Mouse (Mus musculus): ENCODE data around the gene Rxra. TPM values are rescaled to one million over a fixed set of nuclear protein-coding genes. Genes with fewer than 3 reads are reported as not detected.

Gene Rxra
- polyA plus RNA-seq, 1 experiment from 2014 or later, result 4.4 TPM

DNA sequence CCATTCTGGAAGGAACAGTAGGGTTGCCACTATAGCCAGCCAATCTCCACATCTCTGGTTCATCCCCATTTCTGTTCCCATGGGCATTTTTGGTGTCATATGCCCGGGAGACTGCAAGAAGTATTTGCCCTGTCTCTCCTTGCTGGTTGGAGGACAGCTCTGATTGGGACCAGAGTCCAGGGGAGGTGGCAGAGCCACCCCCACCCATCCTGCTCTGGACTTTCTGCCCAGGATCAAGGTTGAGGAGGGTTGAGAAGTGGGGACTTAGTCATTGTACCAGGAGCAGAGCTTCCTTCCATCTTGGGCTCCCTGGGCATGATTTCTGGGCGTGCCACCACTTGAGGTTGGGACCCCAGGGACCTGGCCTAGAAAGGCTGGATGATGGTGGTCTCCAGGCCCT lies 10.1 kb downstream of the Rxra start:
- H3K36me3 ChIP-seq, result no peaks in the 10 kb centered on the region
- H3K27me3 ChIP-seq, result no peaks in the 10 kb centered on the region
- no peak overlapping the region for H3K27ac ChIP-seq
- ATAC-seq, result no peak
- H3K9ac ChIP-seq (replicated peaks), result no peak overlapping the region
- H3K4me1 ChIP-seq (replicated peaks), result peaks cover 43% of the 10 kb centered on the region
- H3K4me3 ChIP-seq (replicated peaks), result no peak overlapping the region
- 92% methylated on average over 2 of the region's 2 CpGs for WGBS
- no peak overlapping the region for H3K4me2 ChIP-seq (replicated peaks)
- H3K9me3 ChIP-seq, result no peaks in the 10 kb centered on the region

DNA sequence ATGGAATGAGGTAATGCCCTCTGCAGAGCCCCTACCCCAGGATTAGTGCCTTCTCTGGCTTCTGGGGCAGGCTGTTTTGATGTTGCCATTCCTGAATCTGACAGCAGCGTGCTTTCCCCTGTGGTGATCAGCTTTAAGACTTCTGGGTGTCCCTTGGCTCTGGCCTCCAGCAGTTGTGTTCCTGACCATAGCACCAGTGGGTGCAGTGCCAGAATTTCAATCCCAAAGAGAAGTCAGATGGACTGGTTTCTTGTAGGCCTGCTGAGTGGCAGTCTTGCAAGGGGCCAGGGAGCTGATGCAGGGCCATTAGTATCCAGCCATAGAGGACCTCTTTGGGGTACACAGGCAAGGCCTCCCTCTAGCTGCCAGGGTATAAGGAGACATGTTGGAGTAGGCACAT lies 10.8 kb downstream of the Rxra start:
- Histone ChIP-seq H3K36me3 (no peaks in the 10 kb centered on the region), H3K27me3 (no peaks in the 10 kb centered on the region), H3K9me3 (no peaks in the 10 kb centered on the region), H3K4me1 (replicated peaks) (peaks cover 36% of the 10 kb centered on the region), H3K9ac (replicated peaks) (no peak overlapping the region), H3K4me2 (replicated peaks) (no peak overlapping the region), H3K27ac (no peak overlapping the region), H3K4me3 (replicated peaks) (no peak overlapping the region)
- WGBS, result 69% methylated on average over 1 of the region's 1 CpGs
- no peak for ATAC-seq

DNA sequence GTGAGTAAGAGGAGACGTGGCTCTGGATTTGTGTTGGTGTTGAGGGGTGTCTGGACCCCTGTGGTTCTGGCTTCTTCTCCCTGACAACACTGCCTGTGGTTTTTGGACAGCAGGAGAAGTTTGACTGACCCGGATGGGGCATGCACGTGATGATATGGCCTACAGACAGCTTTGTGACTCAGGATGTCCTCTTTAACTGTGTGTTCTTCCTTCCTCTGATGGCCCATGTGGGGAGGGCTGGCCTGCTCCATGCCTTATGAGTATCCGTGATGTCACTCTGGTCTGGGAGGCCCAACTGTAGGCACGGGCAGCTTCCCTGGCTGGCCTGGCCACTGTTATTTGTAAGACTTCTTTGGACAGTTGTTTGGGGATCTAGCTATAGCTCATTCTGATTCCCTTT lies 11.7 kb downstream of the Rxra start:
- H3K9ac ChIP-seq (replicated peaks), result no peak overlapping the region
- H3K4me3 ChIP-seq (replicated peaks), result no peak overlapping the region
- no peaks in the 10 kb centered on the region for H3K27me3 ChIP-seq
- 84% methylated on average over 5 of the region's 5 CpGs for WGBS
- H3K36me3 ChIP-seq, result no peaks in the 10 kb centered on the region
- H3K27ac ChIP-seq, result no peak overlapping the region
- peaks cover 35% of the 10 kb centered on the region for H3K4me1 ChIP-seq (replicated peaks)
- no peak for ATAC-seq
- H3K4me2 ChIP-seq (replicated peaks), result no peak overlapping the region
- no peaks in the 10 kb centered on the region for H3K9me3 ChIP-seq

DNA sequence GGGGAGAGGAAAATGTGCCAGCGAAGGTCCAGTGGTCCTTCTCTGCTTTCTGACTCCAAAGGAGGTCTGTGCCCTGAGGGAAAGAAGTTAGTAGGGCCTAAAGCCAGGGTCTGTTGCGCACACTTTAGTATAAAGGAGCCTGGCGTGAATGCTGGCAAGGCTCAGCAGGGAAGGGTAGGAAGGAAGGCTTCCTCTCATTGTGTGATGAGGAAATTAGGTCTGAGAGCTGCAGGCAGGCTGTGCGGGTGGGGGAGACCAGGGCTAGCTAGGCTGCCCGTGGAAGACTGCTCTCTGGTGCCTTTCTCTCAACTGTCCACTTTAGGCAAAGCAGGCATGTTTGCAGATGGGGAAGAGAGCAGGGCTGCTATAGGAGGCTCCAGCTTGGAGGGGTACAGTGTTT lies 14.5 kb downstream of the Rxra start:
- Histone ChIP-seq H3K27me3 (no peaks in the 10 kb centered on the region), H3K36me3 (no peaks in the 10 kb centered on the region), H3K4me3 (replicated peaks) (no peak overlapping the region), H3K4me2 (replicated peaks) (no peak overlapping the region), H3K4me1 (replicated peaks) (peaks cover 20% of the 10 kb centered on the region), H3K9me3 (no peaks in the 10 kb centered on the region), H3K9ac (replicated peaks) (no peak overlapping the region), H3K27ac (no peak overlapping the region)
- no peak for ATAC-seq
- WGBS, result 23% methylated on average over 5 of the region's 5 CpGs

DNA sequence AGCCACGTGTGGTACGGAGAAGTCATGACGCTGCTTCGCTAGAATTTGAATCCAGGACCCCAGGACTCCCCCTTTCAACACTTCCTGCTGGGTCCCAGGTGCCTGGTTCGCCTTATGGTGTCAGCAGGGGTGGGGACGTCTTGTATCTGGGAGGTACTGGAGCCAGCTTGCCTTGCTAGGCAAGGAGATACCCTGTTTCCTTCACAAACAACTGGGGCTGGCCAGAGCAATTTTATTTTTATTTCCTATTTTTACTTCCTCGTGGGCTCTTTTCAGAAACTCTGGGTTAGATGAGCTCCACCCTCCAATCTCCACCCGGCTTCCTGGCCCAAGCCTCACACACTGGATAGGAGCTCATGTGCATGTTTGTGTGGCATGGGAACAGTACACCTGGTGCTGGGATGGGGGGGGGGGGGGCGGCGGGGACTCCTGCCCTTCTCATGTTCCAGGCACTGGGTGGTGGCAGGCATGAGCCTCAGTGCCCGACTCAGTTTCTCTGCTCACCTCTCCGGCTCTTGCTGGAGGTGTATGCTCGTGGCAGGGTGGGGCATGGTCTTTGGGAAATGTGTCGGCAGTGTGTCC lies 15.0 kb downstream of the Rxra start:
- Histone ChIP-seq H3K27ac (no peak overlapping the region), H3K9me3 (no peaks in the 10 kb centered on the region), H3K4me3 (replicated peaks) (no peak overlapping the region), H3K9ac (replicated peaks) (no peak overlapping the region), H3K36me3 (no peaks in the 10 kb centered on the region), H3K4me1 (replicated peaks) (peaks cover 20% of the 10 kb centered on the region), H3K27me3 (no peaks in the 10 kb centered on the region), H3K4me2 (replicated peaks) (no peak overlapping the region)
- no peak for ATAC-seq
- 77% methylated on average over 14 of the region's 14 CpGs for WGBS

DNA sequence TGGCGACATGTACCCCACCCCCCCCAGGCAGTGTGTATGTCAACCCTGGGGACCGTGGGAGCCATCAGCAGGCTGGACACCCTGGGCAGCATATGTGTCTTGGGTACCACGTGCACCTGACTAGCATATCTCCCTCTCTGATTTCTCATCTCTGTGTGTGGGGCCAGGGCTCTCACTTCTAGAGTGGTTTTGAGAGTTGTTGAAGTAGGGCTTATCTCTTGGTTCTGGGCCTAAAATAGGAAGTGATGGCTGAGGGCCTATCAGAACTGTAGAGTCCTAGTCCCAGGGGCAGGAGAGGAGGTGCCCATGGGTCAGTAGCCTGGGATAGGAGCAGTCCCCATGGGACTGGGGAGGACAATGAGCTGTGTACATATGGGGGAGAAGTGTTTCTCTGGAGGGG lies 16.4 kb downstream of the Rxra start:
- Histone ChIP-seq H3K27ac (no peak overlapping the region), H3K27me3 (no peaks in the 10 kb centered on the region)
- 96% methylated on average over 3 of the region's 3 CpGs for WGBS

DNA sequence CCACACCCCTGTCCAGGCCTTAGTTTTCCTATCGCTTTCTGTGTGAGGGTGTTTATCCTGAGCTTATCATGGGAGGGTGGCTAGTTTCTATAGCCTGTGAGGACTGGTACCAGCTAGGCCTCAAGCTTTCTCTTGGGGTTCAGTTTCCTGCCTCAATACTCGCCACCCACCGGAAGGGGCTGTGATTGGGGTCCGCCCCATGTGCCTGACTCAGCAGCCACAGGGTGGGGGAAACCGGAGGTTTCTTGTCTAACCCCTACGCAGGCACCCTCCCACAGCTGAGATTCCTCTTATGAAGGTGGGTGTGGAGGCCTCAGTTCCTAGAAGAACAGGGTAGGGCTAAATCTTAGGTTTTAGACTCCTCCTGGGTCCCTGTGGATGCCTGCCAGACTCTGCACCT lies 17.4 kb downstream of the Rxra start:
- Histone ChIP-seq H3K9me3 (no peaks in the 10 kb centered on the region), H3K9ac (replicated peaks) (no peak overlapping the region), H3K27ac (no peak overlapping the region), H3K36me3 (no peaks in the 10 kb centered on the region), H3K4me2 (replicated peaks) (no peak overlapping the region), H3K4me1 (replicated peaks) (peaks cover 30% of the 10 kb centered on the region), H3K4me3 (replicated peaks) (no peak overlapping the region), H3K27me3 (no peaks in the 10 kb centered on the region)
- WGBS, result 92% methylated on average over 6 of the region's 6 CpGs
- ATAC-seq, result no peak

More for the DNA sequence above, 16.4 kb downstream of the Rxra start:
- Histone ChIP-seq H3K4me2 (replicated peaks) (no peak overlapping the region), H3K9ac (replicated peaks) (no peak overlapping the region), H3K9me3 (no peaks in the 10 kb centered on the region), H3K4me1 (replicated peaks) (peaks cover 19% of the 10 kb centered on the region), H3K36me3 (no peaks in the 10 kb centered on the region), H3K4me3 (replicated peaks) (no peak overlapping the region)
- ATAC-seq, result no peak

DNA sequence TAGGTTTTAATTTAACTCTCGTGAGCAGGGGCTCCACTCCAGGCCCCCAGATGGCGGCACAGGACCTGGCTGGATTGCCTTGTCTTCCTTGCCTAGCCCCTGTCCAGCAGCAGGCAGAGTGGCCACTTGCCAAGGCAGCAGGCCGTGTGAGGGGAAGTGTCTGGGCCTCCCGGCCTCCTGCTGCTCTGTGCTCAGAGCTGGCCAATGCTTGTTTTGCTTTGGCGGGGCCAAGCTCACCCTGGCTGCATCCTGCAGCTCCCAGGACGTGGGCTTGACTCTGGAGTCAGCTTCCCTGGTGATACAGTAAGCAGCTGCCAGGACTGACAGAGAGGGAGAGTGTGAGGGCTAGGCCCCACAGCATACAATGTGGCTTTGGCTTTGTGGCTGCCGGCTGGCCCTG lies 23.3 kb downstream of the Rxra start:
- 6% methylated on average over 7 of the region's 7 CpGs for WGBS
- Histone ChIP-seq H3K27me3 (no peaks in the 10 kb centered on the region), H3K9ac (replicated peaks) (peak overlapping the region; percentile 33), H3K27ac (peak overlapping the region; percentile 64), H3K4me3 (replicated peaks) (no peak overlapping the region), H3K4me2 (replicated peaks) (0 out of 2 replicates have a peak overlapping the region, but pooled peaks have one; percentile 4), H3K9me3 (no peaks in the 10 kb centered on the region), H3K4me1 (replicated peaks) (peaks cover 75% of the 10 kb centered on the region), H3K36me3 (no peaks in the 10 kb centered on the region)
- ATAC-seq, result peak; percentile 69

DNA sequence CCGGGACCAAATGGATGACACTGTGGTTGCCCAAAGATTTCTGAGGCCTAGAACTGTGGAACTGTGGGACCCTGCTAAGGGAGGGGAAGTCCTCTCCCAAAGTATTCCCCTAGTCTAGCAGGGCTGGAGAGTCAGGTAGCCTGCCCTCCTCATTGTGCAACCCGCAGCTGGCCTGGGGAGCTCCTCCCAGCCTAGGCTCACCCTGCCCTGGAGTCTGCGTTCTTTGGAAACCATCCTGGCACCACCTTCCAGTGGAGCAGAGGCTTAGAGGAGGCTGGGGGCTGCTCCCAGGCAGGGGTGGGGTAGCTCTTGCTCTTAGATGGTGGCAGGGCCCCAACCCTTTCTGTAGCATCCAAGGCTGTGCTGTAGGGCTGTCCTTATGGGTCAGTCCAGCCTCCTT lies 26.0 kb downstream of the Rxra start:
- no peaks in the 10 kb centered on the region for H3K27me3 ChIP-seq
- H3K36me3 ChIP-seq, result no peaks in the 10 kb centered on the region
- peaks cover 77% of the 10 kb centered on the region for H3K4me1 ChIP-seq (replicated peaks)
- no peak overlapping the region for H3K27ac ChIP-seq
- H3K9ac ChIP-seq (replicated peaks), result no peak overlapping the region
- WGBS, result 50% methylated on average over 3 of the region's 3 CpGs
- no peak overlapping the region for H3K4me3 ChIP-seq (replicated peaks)
- no peak for ATAC-seq
- H3K4me2 ChIP-seq (replicated peaks), result no peak overlapping the region
- H3K9me3 ChIP-seq, result no peaks in the 10 kb centered on the region

DNA sequence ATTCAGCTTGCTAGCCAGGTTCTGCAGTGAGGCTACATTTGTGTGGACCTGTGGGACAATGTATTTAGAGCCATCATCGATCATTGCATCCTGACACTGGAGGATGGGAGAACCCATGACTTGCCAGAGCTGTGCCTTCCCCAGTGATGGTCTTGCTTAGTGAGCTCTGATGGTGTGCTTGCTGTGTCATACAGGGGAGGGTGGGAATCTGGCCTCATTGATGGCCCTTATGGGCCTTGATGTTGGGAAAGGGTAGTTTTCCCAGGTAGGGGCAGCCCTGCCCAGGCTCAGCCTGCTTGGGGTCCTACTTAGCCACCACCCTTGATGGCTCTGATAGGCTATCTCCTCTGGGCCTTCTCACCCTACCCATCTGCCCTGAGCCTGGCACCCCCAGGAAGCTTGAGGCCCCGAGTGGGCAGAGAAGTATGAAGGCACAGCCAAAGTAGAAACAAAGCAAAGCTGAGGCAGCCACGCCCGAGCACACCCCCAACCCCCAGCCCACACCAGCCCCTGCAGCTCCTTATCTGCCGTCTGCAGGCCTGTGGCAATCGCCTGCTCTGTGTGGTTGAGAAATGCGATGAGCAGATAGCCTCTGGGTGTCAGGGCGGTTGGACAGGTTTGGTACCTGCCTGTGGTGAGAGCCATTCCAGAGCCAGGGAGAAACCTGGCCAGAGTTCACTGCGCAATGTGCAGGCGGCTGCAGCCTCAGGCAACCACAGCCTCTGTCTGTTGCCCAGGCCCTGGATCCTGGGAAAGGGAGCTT lies 26.8 kb downstream of the Rxra start:
- ATAC-seq, result no peak
- Histone ChIP-seq H3K9ac (replicated peaks) (no peak overlapping the region), H3K9me3 (no peaks in the 10 kb centered on the region), H3K27ac (no peak overlapping the region), H3K4me2 (replicated peaks) (no peak overlapping the region), H3K4me3 (replicated peaks) (no peak overlapping the region), H3K27me3 (no peaks in the 10 kb centered on the region), H3K4me1 (replicated peaks) (peaks cover 71% of the 10 kb centered on the region), H3K36me3 (no peaks in the 10 kb centered on the region)
- WGBS, result 87% methylated on average over 10 of the region's 10 CpGs

DNA sequence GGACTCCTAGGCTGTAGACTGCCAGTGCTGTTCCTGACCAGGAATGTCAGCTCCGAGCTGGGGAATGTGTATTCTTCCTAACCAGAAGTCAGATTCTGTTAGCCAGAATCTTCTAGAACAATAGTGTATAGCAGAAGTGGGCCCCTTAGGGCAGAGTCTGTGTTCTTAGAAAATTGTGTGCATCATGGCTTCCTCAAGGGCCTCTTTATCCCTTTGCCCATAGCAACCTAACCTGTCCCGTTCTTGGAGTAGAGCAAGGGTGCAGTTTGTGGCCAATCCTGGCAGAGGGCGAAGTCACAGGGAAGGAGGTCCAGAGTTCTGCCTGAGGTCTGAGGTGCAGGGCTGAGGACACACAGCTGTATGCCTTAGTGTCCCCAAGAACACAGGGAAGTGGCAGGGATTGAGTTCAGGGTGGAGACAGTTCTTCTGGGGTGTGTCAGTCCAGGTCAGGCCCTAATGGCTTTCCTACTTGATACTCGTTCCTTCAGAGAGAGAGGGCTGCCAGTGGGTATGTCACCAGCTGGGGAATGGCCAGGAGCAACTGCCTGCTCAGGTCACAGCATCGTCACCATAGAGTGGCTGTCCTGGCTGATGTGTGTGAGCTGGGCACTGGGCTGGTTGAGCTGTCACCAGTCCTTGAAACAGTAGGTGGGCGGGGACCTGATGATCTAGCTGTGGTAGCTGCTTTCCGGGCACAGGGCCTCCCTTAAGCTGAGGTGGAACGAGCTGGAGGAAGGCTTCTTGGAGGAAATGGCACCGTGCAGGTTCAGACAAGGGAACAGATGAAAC lies 27.8 kb downstream of the Rxra start:
- ATAC-seq, result no peak

DNA sequence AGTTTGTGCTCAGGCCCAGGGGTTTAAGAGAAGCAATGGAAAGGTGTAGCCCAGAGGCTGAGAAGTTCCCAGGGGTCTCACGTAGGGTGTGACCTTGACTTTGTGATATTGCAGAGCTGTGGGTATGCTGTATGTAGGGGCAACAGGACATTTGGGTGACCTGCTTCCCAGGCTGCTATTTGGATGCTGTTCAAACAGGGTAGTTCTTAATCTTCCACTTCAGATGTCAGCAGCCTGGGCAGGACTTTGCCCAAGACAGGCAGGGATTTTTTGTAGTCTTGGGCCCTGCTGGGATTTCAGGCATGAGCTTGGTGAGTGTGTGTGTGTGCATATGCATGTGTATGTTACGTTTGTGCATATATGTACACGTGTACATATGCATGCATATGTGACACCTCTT lies 28.4 kb downstream of the Rxra start:
- H3K9me3 ChIP-seq, result no peaks in the 10 kb centered on the region
- H3K4me3 ChIP-seq (replicated peaks), result no peak overlapping the region
- ATAC-seq, result no peak
- H3K27ac ChIP-seq, result no peak overlapping the region
- no peak overlapping the region for H3K4me2 ChIP-seq (replicated peaks)
- no peaks in the 10 kb centered on the region for H3K27me3 ChIP-seq
- 92% methylated on average over 3 of the region's 3 CpGs for WGBS
- no peak overlapping the region for H3K9ac ChIP-seq (replicated peaks)
- H3K4me1 ChIP-seq (replicated peaks), result peaks cover 56% of the 10 kb centered on the region
- H3K36me3 ChIP-seq, result no peaks in the 10 kb centered on the region

More for the DNA sequence above, 27.8 kb downstream of the Rxra start:
- H3K36me3 ChIP-seq, result no peaks in the 10 kb centered on the region
- no peaks in the 10 kb centered on the region for H3K9me3 ChIP-seq
- no peaks in the 10 kb centered on the region for H3K27me3 ChIP-seq
- H3K4me1 ChIP-seq (replicated peaks), result peaks cover 62% of the 10 kb centered on the region
- H3K4me2 ChIP-seq (replicated peaks), result no peak overlapping the region
- 68% methylated on average over 9 of the region's 9 CpGs for WGBS
- H3K4me3 ChIP-seq (replicated peaks), result no peak overlapping the region
- no peak overlapping the region for H3K9ac ChIP-seq (replicated peaks)
- no peak overlapping the region for H3K27ac ChIP-seq
